Comparison of ENCODE assay signal across 8 mouse cellular contexts in the genomic region with DNA sequence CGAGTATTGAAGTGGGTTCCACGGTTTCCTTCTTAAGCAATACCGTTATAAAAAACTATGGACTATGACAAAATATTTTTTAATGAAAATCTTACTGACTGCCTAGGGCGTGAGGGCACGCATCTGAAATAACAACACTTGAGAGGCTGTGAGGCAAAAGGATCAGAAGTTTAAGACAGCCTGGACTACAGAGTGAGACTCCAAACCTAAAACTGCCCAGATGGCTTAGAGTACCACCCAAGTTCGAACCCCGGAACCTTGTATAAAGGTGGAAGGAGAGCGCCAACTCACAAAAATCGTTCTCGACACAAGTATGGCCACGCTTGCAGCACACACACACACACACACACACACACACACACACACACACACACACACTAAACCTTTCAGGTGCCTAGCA. TPM values are rescaled to one million over a fixed set of nuclear protein-coding genes. Genes with fewer than 3 reads are reported as not detected.
DNase-seq lines count a peak whose midpoint lies in the region; ATAC-seq and TF ChIP-seq lines count a peak whose summit lies in the region.

No protein-coding gene starts in this region.

- no peak for TF ChIP-seq EP300 in MEL (IDR thresholded peaks at IDR 0.05; ENCODE audit: low read depth in 1 of 2, low read length in 2 of 2)

- H3K4me2 ChIP-seq in heart, embryonic 13.5 days = peak overlapping the region; percentile 98

- no peaks in the 10 kb centered on the region for H3K9me3 ChIP-seq in heart, embryonic 13.5 days
- no peaks in the 10 kb centered on the region for H3K9me3 ChIP-seq in MEL (replicated peaks; ENCODE audit: insufficient read depth, low read length)
- no peaks in the 10 kb centered on the region for H3K9me3 ChIP-seq in hindbrain, embryonic 10.5 days
- H3K9me3 ChIP-seq in midbrain, embryonic 10.5 days (replicated peaks) = no peaks in the 10 kb centered on the region

- peaks cover 7% of the 10 kb centered on the region for H3K79me2 ChIP-seq in MEL (ENCODE audit: control insufficient read depth, insufficient read depth, low read length, poor library complexity)

- no peak for TF ChIP-seq POLR2A in MEL (IDR thresholded peaks at IDR 0.05; ENCODE audit: control insufficient read depth in 1 of 2, insufficient read depth in 1 of 2, low read depth in 1 of 2, low read length in 2 of 2, poor library complexity in 1 of 2)

- WGBS in heart, embryonic 13.5 days = 35% methylated on average over 11 of the region's 11 CpGs
- 40% methylated on average over 11 of the region's 11 CpGs for WGBS in hindbrain, embryonic 10.5 days
- WGBS in midbrain, embryonic 10.5 days = 40% methylated on average over 11 of the region's 11 CpGs

- H3K27me3 ChIP-seq in heart, embryonic 13.5 days (replicated peaks) = 0 out of 2 replicates have a peak, but pooled peaks cover 8% of the 10 kb centered on the region
- H3K27me3 ChIP-seq in MEL (ENCODE audit: control insufficient read depth in 1 of 2, insufficient read depth in 2 of 2, low read length in 2 of 2) = no peaks in the 10 kb centered on the region
- H3K27me3 ChIP-seq in hindbrain, embryonic 10.5 days (ENCODE audit: insufficient read depth, poor library complexity, severe bottlenecking) = 0 out of 2 replicates have a peak, but pooled peaks cover 5% of the 10 kb centered on the region
- 0 out of 2 replicates have a peak, but pooled peaks cover 3% of the 10 kb centered on the region for H3K27me3 ChIP-seq in midbrain, embryonic 10.5 days (ENCODE audit: low read depth, poor library complexity, severe bottlenecking)

- H3K27ac ChIP-seq in heart, embryonic 13.5 days (replicated peaks) = 0 out of 2 replicates have a peak overlapping the region, but pooled peaks have one; percentile 50
- peak overlapping the region; percentile 34; the same call in 1 of the 2 replicates for H3K27ac ChIP-seq in MEL (ENCODE audit: control insufficient read depth, low read depth, low read length)
- peak overlapping the region; percentile 83 for H3K27ac ChIP-seq in hindbrain, embryonic 10.5 days
- H3K27ac ChIP-seq in midbrain, embryonic 10.5 days (replicated peaks) = peak overlapping the region; percentile 88

- intact Hi-C loops in heart, postnatal 36 days (cut with DNase I) = no loop called here

- H3K36me3 ChIP-seq in heart, embryonic 13.5 days = peaks cover 22% of the 10 kb centered on the region
- peaks cover 0 to 4% of the 10 kb centered on the region in 2 experiments; a peak in 2 of 4 replicates for H3K36me3 ChIP-seq in MEL (ENCODE audit: control insufficient read depth in 1 of 2, insufficient read depth in 2 of 2, low read length in 2 of 2)
- peaks cover 14% of the 10 kb centered on the region for H3K36me3 ChIP-seq in hindbrain, embryonic 10.5 days
- peaks cover 19% of the 10 kb centered on the region for H3K36me3 ChIP-seq in midbrain, embryonic 10.5 days

- peak overlapping the region; percentile 93 for H3K4me3 ChIP-seq in heart, embryonic 13.5 days
- H3K4me3 ChIP-seq in MEL (ENCODE audit: control insufficient read depth in 1 of 2, insufficient read depth in 1 of 2, low read depth in 2 of 2, low read length in 2 of 2) = peak overlapping the region; percentile 48 to 94
- H3K4me3 ChIP-seq in hindbrain, embryonic 10.5 days = peak overlapping the region; percentile 87
- H3K4me3 ChIP-seq in midbrain, embryonic 10.5 days = peak overlapping the region; percentile 93

- H3K4me1 ChIP-seq in heart, embryonic 13.5 days = peaks cover 12% of the 10 kb centered on the region
- peaks cover 0 to 24% of the 10 kb centered on the region in 2 experiments; a peak in 2 of 4 replicates for H3K4me1 ChIP-seq in MEL (ENCODE audit: control insufficient read depth in 1 of 2, insufficient read depth in 2 of 2, low read length in 2 of 2)
- peaks cover 20% of the 10 kb centered on the region for H3K4me1 ChIP-seq in hindbrain, embryonic 10.5 days (replicated peaks)
- H3K4me1 ChIP-seq in midbrain, embryonic 10.5 days = peaks cover 20% of the 10 kb centered on the region

- peak overlapping the region; percentile 70 for H3K9ac ChIP-seq in heart, embryonic 13.5 days
- peak overlapping the region; percentile 64 for H3K9ac ChIP-seq in MEL (ENCODE audit: control insufficient read depth, low read depth, low read length, poor library complexity, severe bottlenecking)

- no peak for DNase-seq in heart, postnatal 36 days
- DNase-seq in MEL (ENCODE audit: low read depth, low spot score) = no peak
- no peak for DNase-seq in hindbrain, embryonic 10.5 days (ENCODE audit: low spot score)
- DNase-seq in midbrain, embryonic 10.5 days (ENCODE audit: low spot score) = no peak
- no peak for DNase-seq in right cerebral cortex, adult 18-20 months
- DNase-seq in right cerebral cortex, postnatal 10 days (ENCODE audit: low spot score in 2 of 2) = no peak

- no peak for TF ChIP-seq RAD21 in MEL (IDR thresholded peaks at IDR 0.05; ENCODE audit: low read depth, low read length)

- TF ChIP-seq CTCF in MEL (IDR thresholded peaks at IDR 0.05 in 2 of 3, conservative IDR thresholded peaks at IDR 0.05 in 1 of 3; ENCODE audit: control insufficient read depth in 1 of 3, insufficient read depth in 1 of 3, low read depth in 2 of 3, low read length in 3 of 3, poor library complexity in 1 of 3, severe bottlenecking in 1 of 3) = no peak

- ATAC-seq in heart, embryonic 13.5 days (ENCODE audit: extremely low read depth, insufficient number of reproducible peaks, low FRiP score, low TSS enrichment) = no peak
- no peak for ATAC-seq in cerebellum, adult (ENCODE audit: insufficient number of reproducible peaks, low FRiP score, low TSS enrichment)

TF ChIP-seq in MEL, 35 proteins besides CTCF, POLR2A, EP300 and RAD21:
- TF ChIP-seq POLR2AphosphoS5 (IDR thresholded peaks at IDR 0.05; ENCODE audit: borderline replicate concordance, low read depth, low read length) (no peak), MAZ (IDR thresholded peaks at IDR 0.05; ENCODE audit: low read depth, low read length) (peak; percentile 51; the same call in 1 of the 2 replicates), E2F4 (IDR thresholded peaks at IDR 0.05; ENCODE audit: borderline replicate concordance, low read depth, low read length) (no peak), ETS1 (IDR thresholded peaks at IDR 0.05; ENCODE audit: low read depth, low read length) (no peak)

RNA-seq across cellular contexts. Expression of a gene that starts 0.4 kb away (rescaled TPM):
- 69.1 and 75.8 TPM in 2 replicates for polyA plus RNA-seq in heart, embryonic 13.5 days (2015; fragmentation: Nextera tagmentation; extraction: Ambion mirVana)
- 10 to 100 TPM; 26.6 to 29.6 TPM for total RNA-seq in heart, postnatal 36 days (2021)
- total RNA-seq in MEL (2012; rRNA removed) = 77.3 and 90.6 TPM in 2 replicates
- 10 to 100 TPM in 1 of 2 experiments, not detected in 1; 89.7 TPM for polyA plus RNA-seq in MEL (2012; ENCODE audit: insufficient read depth in 1 of 2, insufficient read length in 2 of 2, low read depth in 1 of 2, low replicate concordance in 2 of 2, missing spikeins in 1 of 2)
- polyA plus RNA-seq in hindbrain, embryonic 10.5 days (2016; fragmentation: Nextera tagmentation; extraction: Ambion mirVana) = 110 and 134 TPM in 2 replicates
- polyA plus RNA-seq in midbrain, embryonic 10.5 days (2016; fragmentation: Nextera tagmentation; extraction: Ambion mirVana) = 117 and 122 TPM in 2 replicates

RNA-seq across cellular contexts. Expression of a gene that starts 10.4 kb away (rescaled TPM):
- 5.0 and 5.3 TPM in 2 replicates for polyA plus RNA-seq in heart, embryonic 13.5 days (2015; fragmentation: Nextera tagmentation; extraction: Ambion mirVana)
- total RNA-seq in heart, postnatal 36 days (2021) = 1 to 10 TPM; 5.5 to 6.5 TPM
- total RNA-seq in MEL (2012; rRNA removed) = 1.8 TPM in 2 replicates
- polyA plus RNA-seq in MEL (2012; ENCODE audit: insufficient read depth in 1 of 2, insufficient read length in 2 of 2, low read depth in 1 of 2, low replicate concordance in 2 of 2, missing spikeins in 1 of 2) = 1 to 10 TPM in 1 of 2 experiments, not detected in 1; 4.3 TPM
- 6.3 and 8.0 TPM in 2 replicates for polyA plus RNA-seq in hindbrain, embryonic 10.5 days (2016; fragmentation: Nextera tagmentation; extraction: Ambion mirVana)
- polyA plus RNA-seq in midbrain, embryonic 10.5 days (2016; fragmentation: Nextera tagmentation; extraction: Ambion mirVana) = 5.4 and 7.1 TPM in 2 replicates

RNA-seq across cellular contexts. Expression of a gene that starts 28.0 kb away (rescaled TPM):
- 58.0 and 58.4 TPM in 2 replicates for polyA plus RNA-seq in heart, embryonic 13.5 days (2015; fragmentation: Nextera tagmentation; extraction: Ambion mirVana)
- 10 to 100 TPM; 42.5 to 44.9 TPM for total RNA-seq in heart, postnatal 36 days (2021)
- 30.5 and 32.2 TPM in 2 replicates for total RNA-seq in MEL (2012; rRNA removed)
- polyA plus RNA-seq in MEL (2012; ENCODE audit: insufficient read depth in 1 of 2, insufficient read length in 2 of 2, low read depth in 1 of 2, low replicate concordance in 2 of 2, missing spikeins in 1 of 2) = 10 to 100 TPM in 1 of 2 experiments, not detected in 1; 73.7 TPM
- 58.7 and 62.5 TPM in 2 replicates for polyA plus RNA-seq in hindbrain, embryonic 10.5 days (2016; fragmentation: Nextera tagmentation; extraction: Ambion mirVana)
- 61.1 and 69.7 TPM in 2 replicates for polyA plus RNA-seq in midbrain, embryonic 10.5 days (2016; fragmentation: Nextera tagmentation; extraction: Ambion mirVana)

Comparison
In these comparisons a context has a peak if more than half of its experiments do, and no peak if none do; other contexts are left out.
1. H3K27ac ChIP-seq: peak in every context shown above with its lines; median percentile 88 in midbrain, embryonic 10.5 days; 83 in hindbrain, embryonic 10.5 days; 50 in heart, embryonic 13.5 days; 34 in MEL.